Mouse (Mus musculus) adrenal gland, postnatal 4 days (tissue): Measurements from ENCODE around the gene Zfp536. TPM values are rescaled to one million over a fixed set of nuclear protein-coding genes. Genes with fewer than 3 reads are reported as not detected.
A peak's percentile ranks its signal among the peaks of the same experiment; 100 is the strongest.

Source experiments
- DNase-seq, 2 experiments: peaks; one replicate each; pipeline ENCODE4 v3.0.0; 2021 to 2022; ENCODE audit warnings: low spot score in 2 of 2, mixed read lengths in 2 of 2
- total RNA-seq, 2 experiments: library from RNA; stranded (reverse); gene quantifications; 2 replicates each; pipeline ENCODE4 v1.2.3; 2021

Gene Zfp536
- total RNA-seq, 2 experiments from 2014 or later: 10.3 TPM

DNA sequence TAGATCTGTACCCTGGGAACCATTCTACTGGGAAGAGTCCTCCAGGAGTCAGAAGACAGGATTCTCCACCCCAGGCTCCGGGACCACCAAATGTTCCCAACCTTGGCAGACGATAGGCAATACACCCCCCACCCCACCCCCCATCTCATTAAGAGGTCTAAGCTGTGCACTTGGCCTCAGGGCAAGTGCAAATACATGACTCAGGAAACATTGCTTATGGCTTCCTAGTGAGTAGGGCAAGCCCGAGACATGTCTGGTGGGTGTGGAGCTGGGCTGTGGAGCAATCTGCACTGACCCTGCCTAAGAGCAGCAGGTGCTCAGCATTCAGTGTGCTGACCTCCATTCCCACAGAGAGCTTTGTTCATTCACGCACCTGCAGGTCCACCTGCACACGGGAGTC lies 78.4 kb downstream of the Zfp536 start:
- no peak for DNase-seq

DNA sequence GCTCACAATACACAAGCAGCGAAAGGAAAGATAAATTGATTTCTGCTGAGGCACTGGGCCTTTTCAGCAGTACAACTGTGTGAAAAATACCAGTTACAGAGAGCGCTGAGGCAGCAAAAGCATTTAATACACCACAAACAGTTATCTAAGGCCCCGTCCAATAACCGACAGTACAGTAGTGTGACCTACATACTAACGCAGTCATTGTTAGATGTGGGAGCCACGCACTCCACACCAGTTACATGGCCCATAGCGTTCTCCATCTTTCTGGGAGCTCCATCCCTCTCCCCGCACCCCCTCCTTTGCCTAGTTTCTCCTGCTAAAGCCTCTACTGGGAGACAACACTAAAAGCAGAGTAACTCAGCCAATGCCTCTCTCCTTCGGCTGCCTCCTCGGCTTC lies 82.8 kb downstream of the Zfp536 start:
- no peak for DNase-seq

DNA sequence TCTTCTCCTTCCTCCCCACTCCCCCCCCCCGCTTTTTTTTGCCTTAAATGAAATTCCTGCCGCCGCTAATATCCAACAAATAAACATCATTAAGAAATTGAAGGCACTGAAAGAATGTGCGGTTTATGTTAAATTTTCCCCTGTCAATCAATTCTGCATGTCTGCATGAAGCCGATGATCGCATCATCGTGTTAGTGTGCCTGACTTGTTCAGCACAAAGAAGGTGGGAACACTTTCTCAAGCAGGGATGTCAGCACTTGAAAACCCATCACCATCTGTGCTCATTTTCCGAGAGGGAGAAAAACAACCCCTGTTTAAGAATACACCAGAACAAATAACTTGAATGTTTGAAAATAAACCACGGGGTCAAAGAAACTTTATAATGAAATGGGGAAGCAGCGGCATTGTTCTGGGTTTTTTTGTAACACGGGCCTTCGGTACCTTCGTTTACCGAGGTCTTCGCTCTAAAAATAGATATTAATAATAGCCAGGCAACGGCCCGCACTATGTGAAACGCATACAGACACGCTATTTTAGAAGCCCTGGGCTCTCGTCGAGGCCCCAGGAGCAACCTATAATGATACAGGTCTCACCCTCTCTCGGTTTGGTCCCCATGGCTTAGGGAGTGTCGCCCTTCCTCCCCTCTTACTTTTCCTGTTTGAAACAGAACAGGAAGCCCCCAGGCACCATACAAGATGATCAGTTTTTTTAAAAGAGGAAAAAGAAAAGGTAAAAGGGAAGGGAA lies 83.7 kb downstream of the Zfp536 start:
- DNase-seq: no peak

DNA sequence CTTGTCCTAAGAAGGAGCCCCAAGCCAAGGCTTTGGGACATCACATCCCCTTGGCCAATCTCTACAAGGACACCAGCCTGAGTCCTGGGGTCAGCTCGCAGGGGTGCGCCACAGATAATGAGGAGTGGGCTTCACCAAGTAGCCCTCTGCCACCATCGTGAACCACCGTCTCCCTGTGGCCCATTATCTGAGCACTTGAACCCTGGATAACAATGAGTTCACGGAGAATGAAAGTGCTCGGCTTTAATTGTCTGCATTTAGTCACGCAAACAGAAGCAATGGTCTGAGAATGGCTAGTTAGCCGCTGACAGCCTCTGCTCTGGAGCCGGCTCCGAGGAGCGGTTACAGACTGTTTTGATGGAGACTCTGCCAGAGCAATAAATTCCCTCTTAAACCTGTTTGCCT lies 84.3 kb downstream of the Zfp536 start:
- DNase-seq: no peak

DNA sequence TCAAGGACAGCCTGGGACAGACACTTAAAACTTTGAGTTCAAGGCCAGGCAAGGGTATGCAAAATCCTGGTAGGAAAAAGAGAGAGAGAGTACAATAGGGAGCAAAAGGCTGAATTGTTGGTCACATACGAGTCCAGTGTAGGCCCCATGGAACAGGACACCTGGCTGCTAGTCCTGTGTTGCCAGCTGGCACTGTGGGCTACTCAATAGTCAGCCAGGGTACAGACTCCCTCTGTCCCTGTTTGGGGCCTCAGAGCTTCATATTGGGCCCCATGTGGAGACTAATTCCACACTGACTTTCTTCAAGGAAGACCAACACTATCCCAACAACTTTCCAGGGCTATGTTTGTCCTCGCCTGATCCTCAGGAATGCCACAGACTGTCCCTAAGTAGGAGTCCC lies 87.1 kb downstream of the Zfp536 start:
- DNase-seq: no peak

DNA sequence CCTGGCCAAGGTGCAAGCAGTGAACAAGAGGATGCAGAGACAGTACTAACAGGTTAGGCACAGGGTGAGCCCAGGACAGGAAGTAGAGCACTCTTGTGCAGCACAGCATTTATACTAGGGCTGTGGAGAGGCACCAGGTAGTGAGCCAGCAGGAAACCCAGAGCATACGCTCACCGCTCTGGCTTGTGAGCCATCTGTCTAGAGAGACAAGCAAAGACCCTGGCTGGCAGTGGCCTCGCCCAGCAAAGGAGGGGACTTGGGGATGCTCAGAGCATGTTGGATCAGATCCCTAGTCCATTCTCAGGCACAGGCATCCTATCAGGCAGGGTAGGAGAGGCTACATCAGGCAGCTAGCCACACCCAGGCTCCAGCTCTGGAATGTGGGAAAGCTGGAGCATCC lies 88.2 kb downstream of the Zfp536 start:
- DNase-seq: no peak

DNA sequence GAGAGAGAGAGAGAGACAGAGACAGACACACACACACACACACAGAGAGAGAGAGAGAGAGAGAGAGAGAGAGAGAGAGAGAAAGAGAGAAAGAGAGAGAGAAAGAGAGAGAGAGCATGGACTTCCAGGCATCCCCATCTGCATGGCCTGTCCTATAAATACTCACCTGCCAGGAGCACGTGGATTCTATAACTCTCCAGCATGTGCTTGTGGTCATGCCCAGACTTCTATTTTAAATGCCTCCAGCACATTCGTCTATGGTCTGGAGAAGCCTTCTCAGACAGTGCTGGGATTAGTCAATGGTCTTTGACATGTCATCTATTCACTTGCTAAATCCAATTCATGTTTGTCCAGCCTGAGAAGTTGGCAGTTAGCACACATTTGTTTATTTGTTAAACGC lies 92.1 kb downstream of the Zfp536 start:
- no peak for DNase-seq

DNA sequence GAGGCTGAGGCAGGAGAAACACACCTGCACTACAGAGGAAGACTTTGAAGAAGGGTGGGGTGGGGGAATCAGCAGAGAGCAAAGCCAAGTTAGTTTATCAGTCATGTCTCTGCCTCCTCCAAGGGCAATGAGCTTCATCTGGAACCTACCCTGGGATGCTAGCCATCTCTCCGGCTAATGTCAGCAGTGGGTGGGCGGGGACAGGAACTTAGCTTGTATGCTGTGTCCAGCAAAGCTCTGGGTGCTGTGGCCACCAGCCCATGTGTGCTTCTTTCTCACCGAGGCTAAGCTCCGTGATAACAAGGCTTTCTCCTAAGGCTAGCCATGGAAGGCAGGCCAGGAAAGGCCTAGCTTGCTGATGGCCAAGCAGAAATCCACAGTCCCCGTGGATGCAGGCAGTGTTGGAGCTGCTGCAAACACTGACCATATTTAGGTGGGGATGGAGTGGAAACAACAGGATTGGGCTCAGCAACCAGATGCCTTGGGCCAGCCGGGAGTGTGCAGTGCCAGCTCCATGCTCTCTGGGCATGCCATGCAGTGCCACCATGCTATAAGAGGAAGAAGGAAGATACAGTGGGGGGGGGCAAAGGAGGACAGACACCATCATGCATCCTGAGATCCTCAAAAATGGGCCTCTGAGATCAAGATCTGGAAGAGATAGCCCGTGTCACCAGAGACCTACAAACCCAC lies 109.6 kb downstream of the Zfp536 start:
- no peak for DNase-seq

DNA sequence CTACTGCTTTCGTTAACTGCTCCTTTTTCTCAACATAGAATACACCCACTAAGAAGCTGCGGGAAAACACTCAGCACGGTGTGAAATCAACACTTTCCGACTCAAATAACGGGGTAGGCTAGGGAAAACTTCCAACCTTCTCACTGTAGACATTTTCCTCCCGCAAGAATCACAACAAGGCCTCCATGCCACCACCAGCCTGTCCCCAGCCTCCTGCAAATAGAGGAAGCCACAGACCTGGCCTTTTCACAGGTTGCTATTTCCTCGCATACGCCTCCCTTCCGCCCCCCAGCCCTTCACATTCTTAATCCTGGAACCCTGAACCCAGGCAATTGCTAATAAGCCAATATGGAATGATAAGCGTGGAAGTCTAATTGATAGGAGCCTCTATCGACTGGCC lies 124.8 kb downstream of the Zfp536 start:
- no peak for DNase-seq

DNA sequence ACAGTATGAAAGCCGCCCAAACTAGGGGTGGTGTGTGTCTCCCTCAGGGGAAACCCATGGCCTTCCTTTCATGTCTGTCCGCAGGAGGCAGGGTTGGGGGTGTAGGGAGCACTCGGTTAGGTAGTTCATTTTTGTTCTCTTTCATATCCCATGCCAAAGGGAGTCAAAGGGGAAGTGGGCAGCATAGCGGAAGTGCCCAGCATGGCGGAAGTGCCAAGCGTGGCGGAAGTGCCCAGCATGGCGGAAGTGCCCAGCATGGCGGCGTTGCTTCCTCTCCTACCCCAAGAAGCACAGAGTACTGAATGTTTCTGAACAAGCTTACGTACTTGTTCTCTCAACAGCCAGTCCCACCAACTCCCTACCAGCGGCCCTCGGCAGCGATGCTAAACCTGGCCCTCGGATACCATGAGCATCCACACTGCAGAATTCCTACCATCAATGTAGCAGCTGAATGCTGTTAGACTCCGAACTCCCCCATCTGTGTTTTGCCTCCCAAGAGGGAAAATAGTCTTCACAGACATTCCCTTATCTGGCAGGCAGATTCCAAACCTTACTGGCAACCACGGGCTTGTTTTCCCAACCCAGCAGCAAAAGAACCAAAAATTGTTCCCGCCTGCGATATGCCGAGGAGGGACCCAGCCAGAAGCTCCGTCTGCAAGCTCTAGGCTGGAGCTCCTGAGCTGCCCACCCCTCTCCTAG lies 125.4 kb downstream of the Zfp536 start:
- DNase-seq: no peak

DNA sequence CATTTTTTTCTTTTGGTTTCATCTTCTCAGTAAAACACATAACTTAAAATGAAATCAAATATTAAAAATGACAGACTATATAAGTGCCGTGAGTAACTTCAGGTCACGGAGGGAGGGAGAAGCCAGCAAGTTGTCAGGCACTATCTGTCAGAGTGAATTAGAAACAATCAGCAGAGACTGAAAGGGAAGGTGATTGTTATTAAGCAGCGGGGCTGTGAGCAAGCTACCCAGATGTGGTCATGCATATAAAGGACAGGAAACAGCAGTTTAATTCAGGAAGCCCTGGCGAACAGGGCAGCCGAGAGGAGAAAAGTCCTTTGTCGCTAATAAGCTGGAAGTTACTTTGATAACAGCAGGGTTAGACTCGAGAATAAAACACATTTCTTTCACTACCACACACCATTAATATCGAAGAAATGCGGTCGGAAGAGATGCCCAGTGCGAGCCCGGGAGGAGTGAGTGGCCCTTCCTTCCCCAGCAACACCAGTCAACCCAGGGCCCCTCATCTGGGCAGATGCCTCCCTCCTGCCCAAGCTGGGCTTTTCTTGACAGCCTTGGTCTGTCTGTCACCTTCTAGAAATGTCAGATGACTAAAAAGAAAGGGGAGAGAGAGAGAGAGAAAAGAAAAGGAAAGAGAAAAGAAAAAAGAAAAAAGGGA lies 133.6 kb downstream of the Zfp536 start:
- DNase-seq: no peak

DNA sequence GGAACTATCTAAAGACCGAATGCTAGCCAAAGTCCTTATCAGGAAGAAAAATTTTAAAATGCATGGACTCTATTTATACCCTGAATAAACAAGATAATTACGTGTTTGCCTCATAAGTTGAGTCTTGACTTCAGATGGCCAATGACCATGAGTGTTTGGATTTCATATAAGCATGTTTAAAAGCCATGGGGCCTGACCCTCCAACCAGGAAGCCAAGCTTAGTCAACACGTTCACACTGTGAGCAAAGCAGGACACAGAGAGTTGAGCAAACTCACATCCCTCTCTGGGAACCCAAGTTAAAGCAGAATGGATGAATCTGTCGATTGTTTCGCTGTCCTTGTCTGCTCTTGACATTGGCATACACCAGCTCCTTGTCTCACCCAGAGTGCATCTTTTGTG lies 138.6 kb downstream of the Zfp536 start:
- DNase-seq: no peak

DNA sequence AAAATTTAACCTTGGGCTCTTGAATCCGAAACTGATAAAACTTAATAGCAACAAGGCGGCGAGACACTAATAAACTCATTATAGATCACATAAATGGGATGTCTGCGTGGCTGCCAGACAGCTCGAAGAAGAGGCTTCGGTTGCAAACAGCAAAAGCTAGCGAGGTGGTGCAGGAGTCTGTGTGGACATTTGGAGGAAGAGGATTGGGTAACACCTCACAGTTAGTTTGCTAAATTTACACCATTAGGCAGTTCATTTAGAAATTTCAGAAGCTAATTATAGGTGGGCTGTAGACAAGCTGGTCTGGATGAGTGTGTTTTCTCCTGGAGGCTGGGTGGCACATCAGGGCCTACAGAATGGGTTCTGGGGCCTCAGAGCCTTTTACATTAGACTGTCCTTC lies 143.0 kb downstream of the Zfp536 start:
- DNase-seq: no peak

DNA sequence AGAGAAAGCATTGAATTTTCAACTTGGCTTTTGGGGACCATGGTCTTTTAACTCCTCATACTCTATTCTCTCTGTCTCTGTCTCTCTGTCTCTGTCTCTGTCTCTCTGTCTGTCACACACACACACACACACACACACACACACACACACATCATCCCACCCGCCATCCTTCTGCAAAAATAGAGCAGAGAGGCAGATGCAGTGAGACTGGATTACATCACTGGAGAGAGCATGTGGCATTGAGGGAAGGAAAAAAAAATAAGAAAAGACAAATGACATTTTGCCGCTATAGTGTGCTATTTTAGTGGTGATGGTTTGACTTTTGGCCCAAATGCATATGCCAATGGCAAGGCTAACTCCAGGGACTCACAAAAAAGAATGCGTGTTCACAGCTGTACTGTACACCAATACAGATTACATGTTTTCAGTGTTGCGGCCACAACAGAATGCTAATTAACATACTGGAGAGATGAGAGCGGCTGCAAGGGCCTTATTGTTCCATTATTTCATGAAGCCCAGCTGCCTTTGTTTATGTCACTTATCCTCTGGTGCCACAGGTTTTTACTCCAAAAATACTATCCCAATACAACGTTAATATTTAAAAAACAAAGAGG lies 145.4 kb downstream of the Zfp536 start:
- DNase-seq: no peak

DNA sequence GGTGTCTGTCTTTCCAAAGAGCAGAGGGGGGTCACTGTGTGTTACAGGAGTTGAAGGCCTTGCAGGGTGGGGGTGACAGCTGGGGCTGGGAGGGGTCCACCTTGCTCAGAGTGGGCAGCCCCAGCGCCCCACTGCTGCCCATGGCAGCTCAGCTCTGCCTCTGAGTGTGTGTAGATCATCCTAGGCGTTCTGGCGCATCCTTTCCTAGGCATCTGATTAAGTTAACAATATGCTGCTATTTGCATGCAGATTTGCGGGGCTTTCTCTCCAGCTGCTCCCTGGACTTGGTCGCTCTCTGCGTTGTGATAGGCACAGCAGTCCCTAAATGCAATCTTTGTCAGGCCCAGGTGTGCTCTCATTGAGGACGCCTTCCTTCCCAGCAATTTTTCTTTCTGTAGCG lies 147.7 kb downstream of the Zfp536 start:
- no peak for DNase-seq

DNA sequence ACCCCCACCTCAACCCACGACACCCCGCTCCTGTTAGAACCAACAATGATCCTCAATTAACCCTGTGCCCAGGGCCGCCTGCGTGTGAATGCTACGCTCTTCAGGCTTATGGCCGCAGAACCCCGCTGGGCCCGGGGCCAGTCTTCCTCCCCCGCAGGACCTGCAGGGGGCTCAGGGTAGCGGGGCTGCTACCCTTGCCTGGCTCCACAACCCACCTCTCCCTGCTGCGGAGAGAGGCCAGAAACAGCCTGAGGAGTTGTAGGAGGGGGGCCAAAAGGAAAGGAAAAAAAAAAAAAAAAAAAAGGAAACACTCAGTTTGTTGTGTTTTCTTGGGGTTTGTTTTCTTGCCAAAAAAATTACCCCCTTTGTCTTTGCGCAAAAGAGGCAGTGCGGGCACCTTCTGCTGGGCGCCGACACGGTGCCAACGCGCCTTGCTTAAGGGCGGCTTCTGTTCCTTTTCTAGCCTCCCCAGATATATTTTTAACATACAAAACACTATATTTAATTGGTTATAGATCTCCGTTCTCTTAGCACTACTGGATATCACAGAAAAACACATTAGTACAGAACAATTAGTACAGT lies 148.6 kb downstream of the Zfp536 start:
- no peak for DNase-seq

DNA sequence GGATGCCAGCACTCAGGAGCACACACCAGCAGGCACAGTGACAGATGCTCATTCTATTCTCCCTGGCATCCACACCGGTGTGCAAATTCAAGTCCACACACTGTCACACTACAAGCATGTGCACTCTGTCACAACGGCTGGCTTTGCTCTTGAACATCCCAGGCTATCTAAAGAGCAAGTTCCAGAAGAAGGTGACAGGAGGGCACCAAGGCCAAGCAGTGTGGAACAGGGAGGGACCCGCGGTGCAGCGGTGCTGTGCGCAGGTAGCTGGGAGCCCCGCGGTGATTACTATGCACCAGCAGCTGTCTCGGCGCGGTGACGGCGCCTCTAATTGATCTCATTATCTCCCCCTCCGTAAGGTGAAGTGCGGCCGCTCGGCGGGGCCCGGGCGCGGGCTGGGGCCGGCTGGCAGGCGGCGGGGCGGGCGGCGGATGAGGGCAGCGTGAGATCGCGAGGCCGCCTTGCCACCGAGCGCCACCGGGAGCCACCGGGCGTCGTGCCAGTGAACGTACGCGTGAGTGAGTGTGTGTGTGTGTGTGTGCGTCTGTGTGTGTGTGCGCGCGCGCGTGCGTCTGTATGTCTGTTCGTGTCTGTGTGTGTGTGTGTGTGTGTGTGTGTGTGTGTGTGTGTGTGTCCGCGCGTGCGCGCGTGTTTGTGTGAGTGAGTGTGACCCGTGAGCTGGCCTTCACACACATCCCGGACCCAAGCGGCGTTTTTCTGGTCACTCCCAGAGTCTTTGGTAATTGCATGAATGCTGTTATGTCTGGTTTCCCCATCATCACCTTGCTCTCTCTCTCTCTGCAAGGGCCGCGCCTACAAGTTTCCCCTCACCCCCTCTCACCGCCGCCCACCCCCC lies 149.3 kb downstream of the Zfp536 start:
- peak; percentile 36 to 43 for DNase-seq

DNA sequence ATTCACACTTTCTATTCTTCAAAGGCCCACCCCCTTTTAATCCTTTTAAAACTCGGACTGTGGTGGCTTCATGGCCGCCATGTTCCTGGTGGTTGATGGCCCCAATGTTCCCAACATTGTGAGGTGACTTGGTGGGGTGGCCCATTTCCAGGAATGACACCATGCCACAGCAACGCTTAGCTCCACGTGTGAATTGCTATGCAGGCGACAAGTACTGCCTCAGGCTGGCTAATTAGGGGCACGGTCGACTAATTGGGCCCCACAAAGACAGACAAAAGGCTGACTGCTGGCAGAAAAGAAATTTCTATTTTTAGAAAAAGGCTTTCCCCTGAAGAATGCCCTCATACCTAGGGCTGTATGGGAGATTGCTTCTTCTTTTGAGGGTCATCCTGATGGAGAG lies 154.2 kb downstream of the Zfp536 start:
- no peak for DNase-seq

DNA sequence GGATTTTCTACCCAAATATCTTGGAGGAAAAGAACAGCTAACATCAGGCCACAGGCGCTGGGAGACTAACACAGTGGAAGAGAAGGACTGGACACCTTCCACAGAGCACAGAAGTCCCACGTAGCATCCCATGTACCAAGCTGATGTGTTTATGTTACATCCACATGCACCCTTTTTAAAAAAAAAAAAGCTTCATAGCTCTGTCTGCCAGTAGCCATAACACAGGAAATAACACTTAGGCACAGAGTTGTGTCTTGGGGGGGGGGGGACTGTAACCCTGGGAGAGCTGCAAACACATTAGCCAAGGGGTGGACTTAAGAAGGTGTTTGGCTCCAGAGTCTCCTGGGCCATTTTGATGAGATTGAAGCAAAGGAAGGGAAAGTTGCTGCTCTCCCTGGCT lies 155.6 kb downstream of the Zfp536 start:
- no peak for DNase-seq

DNA sequence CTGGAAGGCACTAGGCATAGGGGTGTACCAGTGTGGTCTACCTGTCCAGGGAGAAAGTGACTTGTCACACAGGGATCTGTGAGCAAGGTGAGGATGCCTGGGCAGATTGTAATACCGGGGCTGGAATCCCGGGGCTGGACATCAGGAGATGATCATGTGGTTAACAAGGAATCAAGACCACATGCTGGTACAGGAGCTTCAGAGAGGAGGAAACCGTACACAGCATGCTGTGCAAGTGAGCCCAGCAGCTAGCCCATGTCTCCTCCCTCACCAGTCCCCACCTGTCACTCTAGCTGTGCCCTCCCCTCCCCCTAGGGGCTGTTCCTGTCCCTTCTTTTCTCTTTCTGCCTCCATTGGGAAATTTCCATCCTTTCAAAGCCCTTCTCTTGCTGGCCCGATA lies 157.5 kb downstream of the Zfp536 start:
- DNase-seq: no peak
